Mouse (Mus musculus): ENCODE measurements at regions not wholly inside any gene's neighbourhood (a gene's known extent, or its start where the extent isn't known, plus 50 kb on each side); places are given as distances from the start of the nearest gene placed in this dataset.
"Not testable (repeated sequence)": the region's sequence is repeated elsewhere in the genome, so short reads cannot be mapped to it uniquely, and the experiment has no call there.

DNA sequence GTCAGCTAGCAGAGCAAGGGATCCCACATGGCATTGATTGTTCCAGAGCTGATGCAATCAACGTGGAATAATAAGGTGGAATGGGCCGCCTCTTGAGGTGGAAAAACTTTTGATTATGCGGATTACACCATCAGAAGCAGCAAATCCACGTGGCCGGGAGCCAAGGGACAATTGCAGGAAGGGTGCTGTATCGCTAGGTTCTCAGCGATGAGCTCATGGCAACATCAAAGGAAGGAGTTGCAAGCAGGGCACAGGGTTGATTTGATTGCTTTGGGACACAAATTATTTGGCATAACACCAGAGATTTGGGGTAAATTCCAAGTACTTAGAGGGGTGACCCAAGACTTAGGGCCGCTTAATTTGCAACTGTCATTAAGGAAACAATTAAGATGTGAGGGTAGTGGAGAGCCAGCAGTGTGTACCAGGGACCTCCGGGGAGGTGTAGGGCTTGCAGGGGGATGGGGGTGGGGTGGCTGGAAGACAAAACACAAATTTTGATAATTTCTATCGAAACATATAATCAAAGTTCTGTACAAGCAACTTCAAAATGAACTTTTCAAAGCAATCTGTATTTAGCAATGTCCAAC is 182.8 kb upstream of the Mpdz start:
- no peak overlapping the region for H3K4me3 ChIP-seq
- ATAC-seq (ENCODE audit: low FRiP score) = no peak
- H3K4me1 ChIP-seq = peaks cover 7% of the 10 kb centered on the region; the same call in 1 of the 2 replicates
- no peaks in the 10 kb centered on the region for H3K36me3 ChIP-seq
- H3K27ac ChIP-seq = no peak overlapping the region
- H3K27me3 ChIP-seq = no peaks in the 10 kb centered on the region
- H3K4me2 ChIP-seq (replicated peaks) = no peak overlapping the region
- no peak overlapping the region for H3K9ac ChIP-seq
- WGBS = 69% methylated on average over 10 of the region's 10 CpGs
- H3K9me3 ChIP-seq (replicated peaks) = no peaks in the 10 kb centered on the region

DNA sequence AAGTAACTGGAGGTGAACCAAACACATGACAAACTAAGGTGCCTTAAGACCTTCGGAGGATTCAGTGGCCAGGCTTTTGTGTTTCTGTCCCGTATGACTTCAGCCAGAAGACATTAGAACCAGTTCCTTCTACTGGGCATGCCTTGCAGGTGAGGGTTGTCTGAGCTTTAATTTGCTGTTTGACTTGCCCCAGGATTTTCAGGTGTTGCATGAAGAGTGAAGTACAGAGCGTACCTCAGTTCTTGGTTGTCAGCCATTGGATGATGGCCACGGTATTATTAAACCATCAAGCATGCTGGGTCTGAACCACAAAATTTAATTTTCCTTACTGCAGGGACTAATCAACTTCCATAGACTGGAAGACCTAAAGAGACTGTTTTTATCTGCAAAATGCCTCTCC is 181.5 kb upstream of the Mpdz start:
- H3K27ac ChIP-seq = no peak overlapping the region
- no peak overlapping the region for H3K4me3 ChIP-seq
- no peak overlapping the region for H3K4me2 ChIP-seq (replicated peaks)
- ATAC-seq (ENCODE audit: low FRiP score) = no peak
- no peaks in the 10 kb centered on the region for H3K27me3 ChIP-seq
- H3K4me1 ChIP-seq = peaks cover 7% of the 10 kb centered on the region; the same call in 1 of the 2 replicates
- WGBS = 97% methylated on average over 4 of the region's 4 CpGs
- H3K36me3 ChIP-seq = no peaks in the 10 kb centered on the region
- H3K9me3 ChIP-seq (replicated peaks) = no peaks in the 10 kb centered on the region
- no peak overlapping the region for H3K9ac ChIP-seq

GRCm38 (mm10) chr4:81621391-81622137 is 178.9 kb upstream of the Mpdz start:
- no peak overlapping the region for H3K9ac ChIP-seq
- no peaks in the 10 kb centered on the region for H3K9me3 ChIP-seq (replicated peaks)
- H3K4me3 ChIP-seq = no peak overlapping the region
- no peak overlapping the region for H3K27ac ChIP-seq
- ATAC-seq (ENCODE audit: low FRiP score) = no peak
- WGBS = 89% methylated on average over 8 of the region's 8 CpGs
- no peaks in the 10 kb centered on the region for H3K4me1 ChIP-seq
- H3K27me3 ChIP-seq = no peaks in the 10 kb centered on the region
- H3K36me3 ChIP-seq = no peaks in the 10 kb centered on the region
- H3K4me2 ChIP-seq (replicated peaks) = no peak overlapping the region

GRCm38 (mm10) chr4:81617191-81617590 is 174.6 kb upstream of the Mpdz start:
- no peaks in the 10 kb centered on the region for H3K4me1 ChIP-seq
- no peaks in the 10 kb centered on the region for H3K27me3 ChIP-seq
- no peak for ATAC-seq (ENCODE audit: low FRiP score)
- H3K36me3 ChIP-seq = no peaks in the 10 kb centered on the region
- 47% methylated on average over 5 of the region's 5 CpGs for WGBS
- H3K27ac ChIP-seq = no peak overlapping the region
- no peak overlapping the region for H3K9ac ChIP-seq
- no peak overlapping the region for H3K4me3 ChIP-seq
- no peaks in the 10 kb centered on the region for H3K9me3 ChIP-seq (replicated peaks)
- no peak overlapping the region for H3K4me2 ChIP-seq (replicated peaks)

- H3K4me2 ChIP-seq (replicated peaks) = no peak overlapping the region
- H3K4me1 ChIP-seq = no peaks in the 10 kb centered on the region
- 84% methylated on average over 2 of the region's 2 CpGs for WGBS
- H3K9me3 ChIP-seq (replicated peaks) = no peaks in the 10 kb centered on the region
- H3K36me3 ChIP-seq = no peaks in the 10 kb centered on the region
- H3K27me3 ChIP-seq = no peaks in the 10 kb centered on the region
- no peak for ATAC-seq (ENCODE audit: low FRiP score)
- no peak overlapping the region for H3K9ac ChIP-seq
- H3K4me3 ChIP-seq = no peak overlapping the region
- H3K27ac ChIP-seq = no peak overlapping the region
These were observed 168.6 kb upstream of the Mpdz start for GRCm38 (mm10) chr4:81611191-81611590.

- Histone ChIP-seq H3K9ac (no peak overlapping the region), H3K27me3 (no peaks in the 10 kb centered on the region), H3K4me2 (replicated peaks) (no peak overlapping the region), H3K4me3 (no peak overlapping the region), H3K36me3 (no peaks in the 10 kb centered on the region), H3K27ac (no peak overlapping the region), H3K4me1 (no peaks in the 10 kb centered on the region), H3K9me3 (replicated peaks) (no peaks in the 10 kb centered on the region)
- 92% methylated on average over 5 of the region's 5 CpGs for WGBS
- no peak for ATAC-seq (ENCODE audit: low FRiP score)
These were observed 157.8 kb upstream of the Mpdz start for GRCm38 (mm10) chr4:81600396-81600795.

- H3K4me1 ChIP-seq = no peaks in the 10 kb centered on the region
- no peak for ATAC-seq (ENCODE audit: low FRiP score)
- no peak overlapping the region for H3K4me3 ChIP-seq
- no peaks in the 10 kb centered on the region for H3K9me3 ChIP-seq (replicated peaks)
- H3K27ac ChIP-seq = no peak overlapping the region
- no peak overlapping the region for H3K4me2 ChIP-seq (replicated peaks)
- 86% methylated on average over 4 of the region's 4 CpGs for WGBS
- no peak overlapping the region for H3K9ac ChIP-seq
- H3K36me3 ChIP-seq = no peaks in the 10 kb centered on the region
- H3K27me3 ChIP-seq = no peaks in the 10 kb centered on the region
These were observed 154.8 kb upstream of the Mpdz start for GRCm38 (mm10) chr4:81597390-81597789.

DNA sequence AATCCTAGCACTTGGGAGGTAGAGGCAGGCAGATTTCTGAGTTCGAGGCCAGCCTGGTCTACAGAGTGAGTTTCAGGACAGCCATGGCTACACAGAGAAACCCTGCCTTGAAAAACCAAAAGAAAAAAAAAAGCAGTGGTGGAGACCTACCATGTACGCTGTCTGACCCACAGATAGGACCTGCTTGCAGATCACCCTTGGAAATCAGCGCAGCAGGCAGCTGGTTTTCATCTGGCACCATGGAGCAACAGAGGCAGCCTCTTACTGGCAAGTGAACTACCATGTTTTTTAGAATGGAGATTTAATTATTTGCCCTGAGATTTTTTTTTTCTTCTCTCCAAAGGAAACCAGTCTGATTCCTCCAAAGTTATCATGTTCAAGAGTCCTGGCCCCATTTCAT is 150.8 kb upstream of the Mpdz start:
- WGBS = 89% methylated on average over 3 of the region's 3 CpGs
- ATAC-seq (ENCODE audit: low FRiP score); H3K9ac ChIP-seq: not testable (repeated sequence)

GRCm38 (mm10) chr4:81582546-81582945 is 139.9 kb upstream of the Mpdz start:
- Histone ChIP-seq H3K27me3 (no peaks in the 10 kb centered on the region), H3K4me2 (replicated peaks) (no peak overlapping the region), H3K9me3 (replicated peaks) (no peaks in the 10 kb centered on the region), H3K27ac (no peak overlapping the region), H3K36me3 (no peaks in the 10 kb centered on the region), H3K4me3 (no peak overlapping the region), H3K4me1 (peaks cover 16% of the 10 kb centered on the region), H3K9ac (no peak overlapping the region)
- ATAC-seq (ENCODE audit: low FRiP score) = no peak
- 67% methylated on average over 2 of the region's 2 CpGs for WGBS

More for the DNA sequence above, 150.8 kb upstream of the Mpdz start:
- H3K4me3 ChIP-seq; H3K27me3 ChIP-seq; H3K4me2 ChIP-seq (replicated peaks); H3K9me3 ChIP-seq (replicated peaks); H3K4me1 ChIP-seq; H3K27ac ChIP-seq; H3K36me3 ChIP-seq: not testable (repeated sequence)

DNA sequence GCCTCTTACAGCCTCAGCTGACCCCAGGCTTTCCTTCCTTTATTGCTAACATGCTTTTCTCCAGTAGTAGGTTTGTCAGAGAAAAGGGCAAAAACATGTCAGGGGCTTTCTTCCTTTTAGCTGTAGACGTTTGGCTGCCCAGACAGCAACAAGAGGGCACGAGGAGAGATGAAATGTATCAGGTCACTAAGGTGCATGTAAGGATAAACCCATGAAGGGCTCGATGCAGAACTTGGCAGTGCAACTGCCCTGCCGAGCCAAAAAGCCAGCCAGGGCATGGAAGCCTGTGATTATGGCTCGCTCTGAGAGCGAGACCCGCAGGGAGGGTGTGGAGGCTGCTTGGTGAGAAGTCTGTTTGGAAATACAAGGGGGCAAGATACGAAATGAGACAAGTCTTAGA is 137.9 kb upstream of the Mpdz start:
- ATAC-seq (ENCODE audit: low FRiP score) = no peak
- no peaks in the 10 kb centered on the region for H3K9me3 ChIP-seq (replicated peaks)
- no peak overlapping the region for H3K4me2 ChIP-seq (replicated peaks)
- H3K9ac ChIP-seq = no peak overlapping the region
- 76% methylated on average over 8 of the region's 8 CpGs for WGBS
- peaks cover 16% of the 10 kb centered on the region for H3K4me1 ChIP-seq
- no peak overlapping the region for H3K4me3 ChIP-seq
- H3K27ac ChIP-seq = no peak overlapping the region
- no peaks in the 10 kb centered on the region for H3K36me3 ChIP-seq
- H3K27me3 ChIP-seq = no peaks in the 10 kb centered on the region

DNA sequence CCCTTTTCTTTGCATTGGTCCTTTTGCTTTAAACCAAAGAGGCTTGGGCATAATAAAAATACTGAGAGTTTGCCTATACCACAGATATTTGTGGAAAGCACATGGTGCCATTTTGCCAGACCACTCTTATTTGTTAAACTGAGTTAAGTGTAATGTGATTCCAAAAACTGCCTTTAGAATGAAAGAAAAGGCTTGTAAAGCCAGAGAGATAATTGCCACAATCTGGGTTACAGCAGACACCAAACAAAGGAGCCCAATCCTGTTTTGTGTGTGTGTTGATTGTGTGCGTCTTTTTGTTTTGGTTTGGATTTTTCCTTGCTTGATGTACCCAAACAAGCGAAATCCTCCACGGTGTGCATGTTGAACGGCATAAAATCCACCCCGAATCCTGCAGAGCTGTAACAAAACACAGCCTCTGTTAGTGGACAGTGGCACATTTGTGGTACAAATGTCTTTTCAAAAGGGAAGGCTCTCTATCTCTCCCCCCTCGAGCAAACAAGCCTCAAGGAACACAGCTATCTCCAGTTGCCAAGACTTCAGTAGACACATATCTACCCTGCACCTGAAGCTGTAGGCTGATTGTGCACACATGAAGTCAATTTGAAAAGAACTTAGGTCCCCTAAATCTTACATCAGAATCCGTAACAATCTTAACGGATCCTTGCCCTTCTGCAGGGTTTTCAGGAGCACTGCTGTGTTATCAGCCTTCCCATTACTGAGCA is 136.9 kb upstream of the Mpdz start:
- no peaks in the 10 kb centered on the region for H3K27me3 ChIP-seq
- H3K4me2 ChIP-seq (replicated peaks) = no peak overlapping the region
- peaks cover 16% of the 10 kb centered on the region for H3K4me1 ChIP-seq
- peak overlapping the region; percentile 74 for H3K27ac ChIP-seq
- WGBS = 35% methylated on average over 8 of the region's 8 CpGs
- H3K4me3 ChIP-seq = no peak overlapping the region
- no peaks in the 10 kb centered on the region for H3K9me3 ChIP-seq (replicated peaks)
- ATAC-seq (ENCODE audit: low FRiP score) = peak; percentile 19; the same call in 1 of the 2 replicates
- H3K9ac ChIP-seq = no peak overlapping the region; the same call in 1 of the 2 replicates
- no peaks in the 10 kb centered on the region for H3K36me3 ChIP-seq

DNA sequence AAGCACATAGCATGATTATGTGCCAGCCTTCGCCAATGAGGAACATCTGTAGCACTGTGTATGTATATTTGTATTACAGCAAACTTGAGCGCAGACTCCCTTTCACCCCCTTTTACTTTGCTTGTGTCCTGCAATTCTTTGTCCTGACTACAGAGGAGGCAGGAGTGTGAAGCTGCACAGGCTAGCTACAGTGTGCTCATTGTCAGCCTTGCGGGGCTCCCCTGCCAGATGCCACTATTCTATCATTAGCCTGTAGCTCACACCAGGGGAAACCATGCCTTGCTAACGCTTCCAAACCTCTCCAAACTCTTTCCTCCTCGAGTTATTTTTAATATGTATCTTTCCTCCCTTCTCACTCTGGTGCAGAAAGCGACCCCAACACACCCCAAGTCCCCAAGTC is 136.4 kb upstream of the Mpdz start:
- Histone ChIP-seq H3K4me2 (replicated peaks) (no peak overlapping the region), H3K27ac (peak overlapping the region; percentile 74; the same call in 1 of the 2 replicates)
- 38% methylated on average over 6 of the region's 6 CpGs for WGBS

More for the DNA sequence above, 136.4 kb upstream of the Mpdz start:
- Histone ChIP-seq H3K4me3 (no peak overlapping the region), H3K36me3 (no peaks in the 10 kb centered on the region), H3K4me1 (peaks cover 16% of the 10 kb centered on the region), H3K9ac (no peak overlapping the region; the same call in 1 of the 2 replicates), H3K9me3 (replicated peaks) (no peaks in the 10 kb centered on the region), H3K27me3 (no peaks in the 10 kb centered on the region)
- ATAC-seq (ENCODE audit: low FRiP score) = peak; percentile 93

Data from hindbrain, embryonic 12.5 days (tissue).